Mouse (Mus musculus): ENCODE measurements around the gene March8. TPM values are rescaled to one million over a fixed set of nuclear protein-coding genes. Genes with fewer than 3 reads are reported as not detected.

The March8 gene
- polyA plus RNA-seq, 1 experiment, result 50.6 TPM

DNA sequence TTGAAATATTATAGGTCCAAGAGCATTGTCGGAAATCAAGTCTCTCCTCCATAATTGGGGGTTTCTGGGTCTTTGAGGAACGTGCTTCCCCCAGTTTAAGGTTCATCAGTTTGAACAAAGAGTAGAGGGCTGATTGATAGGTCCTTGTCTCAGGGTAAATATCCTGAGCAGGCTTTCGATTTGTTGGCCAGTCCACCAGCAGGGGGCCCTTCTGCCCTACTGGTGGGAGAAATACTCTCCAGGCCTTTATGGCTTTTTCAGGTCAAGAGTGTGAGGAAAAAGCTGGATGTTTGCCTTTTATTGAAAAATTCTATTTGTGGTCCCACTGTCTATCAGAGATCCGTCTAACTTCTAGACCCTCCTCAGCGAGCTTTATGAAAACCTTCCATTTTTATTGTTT, 90.5 kb downstream of the March8 start:
- TF ChIP-seq CTCF (IDR thresholded peaks at IDR 0.05; ENCODE audit: insufficient read depth, low read length), result peak; percentile 35; the same call in 1 of the 2 replicates
- TF ChIP-seq POLR2A (IDR thresholded peaks at IDR 0.05; ENCODE audit: borderline replicate concordance, extremely low read depth, low read depth, low read length), result no peak
- Histone ChIP-seq H3K4me1 (ENCODE audit: control insufficient read depth, insufficient read depth, low read length) (no peaks in the 10 kb centered on the region), H3K4me3 (replicated peaks; ENCODE audit: extremely low read depth, low read depth, low read length) (no peak overlapping the region)
- DNase-seq, result no peak
- WGBS, result 55% methylated on average over 5 of the region's 5 CpGs

DNA sequence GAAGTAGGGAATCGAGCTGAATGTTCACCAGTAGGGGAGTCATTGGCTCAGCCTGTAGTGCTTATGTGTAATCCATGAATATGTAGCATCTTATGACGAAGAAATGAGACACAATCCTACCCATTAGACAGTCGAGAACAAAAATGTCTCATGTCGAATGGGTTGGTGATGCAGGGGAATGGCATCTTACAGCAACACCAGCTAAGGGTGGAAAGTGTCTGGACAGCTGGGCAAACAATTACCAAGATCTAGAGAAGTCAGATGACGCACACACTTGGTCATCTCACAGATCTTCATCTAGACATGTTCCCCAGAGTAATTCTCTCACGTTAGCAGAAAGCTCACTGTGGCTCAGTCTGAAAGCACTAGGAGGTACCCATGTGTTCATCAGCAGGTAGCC, 101.0 kb downstream of the March8 start:
- WGBS, result 71% methylated on average over 6 of the region's 6 CpGs
- TF ChIP-seq CTCF (IDR thresholded peaks at IDR 0.05; ENCODE audit: insufficient read depth, low read length), result no peak
- no peak for TF ChIP-seq POLR2A (IDR thresholded peaks at IDR 0.05; ENCODE audit: borderline replicate concordance, extremely low read depth, low read depth, low read length)
- DNase-seq, result no peak
- H3K4me1 ChIP-seq (ENCODE audit: control insufficient read depth, insufficient read depth, low read length), result no peaks in the 10 kb centered on the region
- H3K4me3 ChIP-seq (replicated peaks; ENCODE audit: extremely low read depth, low read depth, low read length), result no peak overlapping the region

DNA sequence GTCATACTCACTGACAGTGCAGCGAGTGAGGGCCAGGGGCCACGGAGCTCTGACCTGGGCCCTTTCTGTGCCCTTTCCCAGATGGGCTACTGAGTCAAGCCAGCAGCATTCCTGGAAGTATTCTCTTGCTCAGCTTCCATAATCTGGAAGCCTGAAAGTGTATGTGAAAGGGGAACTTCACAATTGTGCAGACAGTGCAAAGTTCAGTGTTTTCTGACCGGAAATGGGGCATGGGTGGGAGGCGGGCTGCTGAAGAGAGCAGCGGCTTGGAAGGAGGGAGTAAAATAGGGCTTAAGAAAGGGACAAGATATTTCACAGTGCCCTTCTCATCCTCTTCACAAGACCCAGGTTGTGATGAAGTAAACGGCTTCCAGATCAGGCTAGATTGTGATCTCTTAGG, 101.7 kb downstream of the March8 start:
- TF ChIP-seq CTCF (IDR thresholded peaks at IDR 0.05; ENCODE audit: insufficient read depth, low read length) (no peak), POLR2A (IDR thresholded peaks at IDR 0.05; ENCODE audit: borderline replicate concordance, extremely low read depth, low read depth, low read length) (no peak)

DNA sequence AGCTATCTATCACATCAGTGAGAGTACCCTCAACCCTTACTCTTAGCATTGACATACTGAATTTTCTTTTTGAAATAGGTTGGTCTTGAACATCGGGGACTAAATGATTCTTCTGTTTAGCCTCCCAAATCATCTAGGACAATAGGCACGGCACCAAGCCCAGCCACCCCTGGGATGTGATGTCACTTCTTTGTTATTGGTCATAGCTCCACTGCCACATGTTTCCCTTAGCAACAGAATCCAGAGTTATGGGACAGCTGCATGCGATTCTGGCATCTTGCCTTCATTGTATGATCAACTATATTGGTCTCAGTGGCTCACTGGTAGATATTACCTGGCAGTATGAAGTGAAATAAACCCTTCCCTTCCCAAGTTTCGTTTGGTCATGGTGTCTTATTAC, 102.6 kb downstream of the March8 start:
- WGBS, result 69% methylated on average over 4 of the region's 4 CpGs
- no peak overlapping the region for H3K4me3 ChIP-seq (replicated peaks; ENCODE audit: extremely low read depth, low read depth, low read length)

More for the DNA sequence above, 101.7 kb downstream of the March8 start:
- 74% methylated on average over 6 of the region's 6 CpGs for WGBS
- Histone ChIP-seq H3K4me1 (ENCODE audit: control insufficient read depth, insufficient read depth, low read length) (no peaks in the 10 kb centered on the region), H3K4me3 (replicated peaks; ENCODE audit: extremely low read depth, low read depth, low read length) (no peak overlapping the region)
- no peak for DNase-seq

DNA sequence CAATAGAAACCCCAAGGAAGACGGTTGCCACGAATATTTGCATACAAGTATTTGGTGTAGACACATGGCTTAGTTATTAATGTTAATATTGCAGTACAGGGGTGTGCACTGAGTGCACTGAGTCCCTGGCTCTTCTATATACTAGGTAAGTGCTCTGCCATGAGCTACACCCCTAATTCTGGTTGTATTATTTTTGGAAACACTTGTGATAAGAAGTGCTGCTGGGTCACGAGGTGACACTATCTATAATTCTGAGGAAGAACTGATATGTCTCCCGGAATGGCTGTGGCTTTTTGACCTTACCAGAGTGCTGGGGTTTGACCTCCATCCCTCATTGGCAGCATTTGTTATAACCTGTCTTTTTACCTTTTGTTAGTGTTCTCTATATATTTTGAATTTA, 103.0 kb downstream of the March8 start:
- TF ChIP-seq POLR2A (IDR thresholded peaks at IDR 0.05; ENCODE audit: borderline replicate concordance, extremely low read depth, low read depth, low read length), result no peak
- no peak for TF ChIP-seq CTCF (IDR thresholded peaks at IDR 0.05; ENCODE audit: insufficient read depth, low read length)
- no peak for DNase-seq
- Histone ChIP-seq H3K4me3 (replicated peaks; ENCODE audit: extremely low read depth, low read depth, low read length) (no peak overlapping the region), H3K4me1 (ENCODE audit: control insufficient read depth, insufficient read depth, low read length) (no peaks in the 10 kb centered on the region)
- WGBS, result 60% methylated on average over 4 of the region's 4 CpGs

More for the DNA sequence above, 102.6 kb downstream of the March8 start:
- no peak for DNase-seq
- TF ChIP-seq CTCF (IDR thresholded peaks at IDR 0.05; ENCODE audit: insufficient read depth, low read length) (no peak), POLR2A (IDR thresholded peaks at IDR 0.05; ENCODE audit: borderline replicate concordance, extremely low read depth, low read depth, low read length) (no peak)
- H3K4me1 ChIP-seq (ENCODE audit: control insufficient read depth, insufficient read depth, low read length), result no peaks in the 10 kb centered on the region

DNA sequence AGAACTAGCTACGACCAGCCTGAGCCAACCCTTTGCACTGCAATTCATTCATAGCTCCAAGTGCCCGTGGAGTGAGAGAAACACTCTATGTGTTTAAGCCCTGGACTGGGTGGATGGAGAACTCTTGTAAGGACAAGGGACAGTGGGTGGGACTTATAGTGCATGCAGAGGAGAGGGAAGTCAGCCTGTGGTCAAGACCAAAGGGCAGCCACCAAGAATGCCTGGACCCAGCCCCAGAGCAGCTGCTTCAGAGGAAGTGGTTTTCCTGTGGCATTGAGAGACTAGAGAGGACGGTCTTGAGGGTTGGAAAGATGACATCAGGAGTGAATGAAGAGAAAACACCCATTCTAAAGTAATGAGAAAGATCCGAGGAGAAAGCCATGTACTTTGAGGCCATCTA, 118.0 kb downstream of the March8 start:
- no peak for DNase-seq
- Histone ChIP-seq H3K4me3 (replicated peaks; ENCODE audit: extremely low read depth, low read depth, low read length) (no peak overlapping the region), H3K4me1 (ENCODE audit: control insufficient read depth, insufficient read depth, low read length) (no peaks in the 10 kb centered on the region)
- 53% methylated on average over 4 of the region's 4 CpGs for WGBS
- TF ChIP-seq CTCF (IDR thresholded peaks at IDR 0.05; ENCODE audit: insufficient read depth, low read length), result no peak
- no peak for TF ChIP-seq POLR2A (IDR thresholded peaks at IDR 0.05; ENCODE audit: borderline replicate concordance, extremely low read depth, low read depth, low read length)

DNA sequence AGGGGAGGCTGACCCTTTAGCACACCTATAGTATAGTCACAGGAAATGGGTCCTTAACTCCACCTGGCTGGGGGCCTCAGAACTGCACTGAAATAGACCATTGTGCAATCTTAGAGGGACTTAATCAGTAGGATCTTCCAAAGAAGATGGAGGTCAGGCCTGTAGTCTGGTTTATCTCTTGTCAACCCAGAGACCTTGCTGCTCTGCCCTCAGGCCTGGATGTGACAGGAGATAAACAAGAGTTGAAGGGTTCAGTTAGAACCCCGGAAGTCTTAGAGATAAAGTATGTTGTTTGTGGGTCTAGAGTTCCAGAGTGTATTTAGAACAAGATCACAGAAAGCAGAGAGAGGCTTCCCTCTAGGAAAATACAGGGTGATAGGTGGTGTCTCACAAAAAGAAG, 118.7 kb downstream of the March8 start:
- TF ChIP-seq CTCF (IDR thresholded peaks at IDR 0.05; ENCODE audit: insufficient read depth, low read length) (no peak), POLR2A (IDR thresholded peaks at IDR 0.05; ENCODE audit: borderline replicate concordance, extremely low read depth, low read depth, low read length) (no peak)
- no peaks in the 10 kb centered on the region for H3K4me1 ChIP-seq (ENCODE audit: control insufficient read depth, insufficient read depth, low read length)
- 38% methylated on average over 1 of the region's 1 CpGs for WGBS
- H3K4me3 ChIP-seq (replicated peaks; ENCODE audit: extremely low read depth, low read depth, low read length), result no peak overlapping the region
- DNase-seq, result no peak

DNA sequence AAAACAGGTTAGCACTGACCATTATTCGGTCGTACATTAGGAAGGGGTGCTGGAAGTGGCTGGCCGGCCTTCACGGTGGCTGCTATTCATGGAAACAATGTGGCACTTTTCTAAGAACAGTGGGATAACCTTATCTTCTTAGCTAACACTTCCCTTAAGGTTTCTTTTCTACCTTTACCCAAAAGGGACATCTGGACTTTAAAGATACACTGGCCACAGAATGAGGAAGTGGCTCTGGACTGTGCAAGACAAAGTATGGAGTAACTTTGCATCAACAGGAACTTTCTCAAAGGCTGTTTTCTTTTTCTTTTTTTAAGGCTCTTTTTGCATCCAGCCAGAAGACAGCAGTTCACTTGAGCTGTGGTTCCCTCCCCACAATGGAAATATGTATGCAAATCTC, 120.9 kb downstream of the March8 start:
- 52% methylated on average over 4 of the region's 4 CpGs for WGBS
- no peak overlapping the region for H3K4me3 ChIP-seq (replicated peaks; ENCODE audit: extremely low read depth, low read depth, low read length)
- TF ChIP-seq CTCF (IDR thresholded peaks at IDR 0.05; ENCODE audit: insufficient read depth, low read length), result no peak
- TF ChIP-seq POLR2A (IDR thresholded peaks at IDR 0.05; ENCODE audit: borderline replicate concordance, extremely low read depth, low read depth, low read length), result no peak
- H3K4me1 ChIP-seq (ENCODE audit: control insufficient read depth, insufficient read depth, low read length), result no peaks in the 10 kb centered on the region
- DNase-seq, result no peak

Other genes starting within 250 kb of the March8 start
- 10.5 and 16.0 TPM in 2 replicates for gene Tmcc1, start 144.5 kb upstream of the March8 start, polyA plus RNA-seq (2012; rRNA removed)
- gene Washc2, start 130.0 kb upstream of the March8 start, polyA plus RNA-seq (2012; rRNA removed), result 51.9 and 53.0 TPM in 2 replicates
- gene Zfand4, start 73.8 kb upstream of the March8 start, polyA plus RNA-seq (2012; rRNA removed), result 0.32 and 0.89 TPM in 2 replicates
- gene Alox5, start 123.2 kb downstream of the March8 start, polyA plus RNA-seq (2012; rRNA removed), result 8.6 and 9.1 TPM in 2 replicates
- gene Olfr211, start 151.1 kb downstream of the March8 start, polyA plus RNA-seq (2012; rRNA removed), result not detected in 2 replicates
- not detected in 2 replicates for gene Olfr212, start 168.5 kb downstream of the March8 start, polyA plus RNA-seq (2012; rRNA removed)
- not detected in 2 replicates for gene Olfr213, start 200.4 kb downstream of the March8 start, polyA plus RNA-seq (2012; rRNA removed)
- not detected in 2 replicates for gene Gm5580, start 213.1 kb downstream of the March8 start, polyA plus RNA-seq (2012; rRNA removed)
- gene Olfr214, start 216.2 kb downstream of the March8 start, polyA plus RNA-seq (2012; rRNA removed), result not detected in 2 replicates
- gene Olfr215, start 246.2 kb downstream of the March8 start, polyA plus RNA-seq (2012; rRNA removed), result not detected in 2 replicates

Data from lung, adult 2 months (tissue).